Mouse (Mus musculus) kidney, embryonic 14.5 days (tissue): ENCODE results near the gene Ccr6. TPM values are rescaled to one million over a fixed set of nuclear protein-coding genes. Genes with fewer than 3 reads are reported as not detected.
"Not testable (repeated sequence)": the region's sequence is repeated elsewhere in the genome, so short reads cannot be mapped to it uniquely, and the experiment has no call there.

ENCODE experiments used
- ATAC-seq: fragments of 200-750 bp; cut with Nextera tagmentation; 2 replicates; pipeline ENCODE4 v1.8.0; 2017; ENCODE audit warnings: moderate number of reproducible peaks, mild to moderate bottlenecking, moderate TSS enrichment, moderate library complexity; ENCODE audit not compliant: low FRiP score, low TSS enrichment
- H3K27ac ChIP-seq: fragments of 300-500 bp; sonication (generic); 2 replicates; pipeline ENCODE4 v1.5.1; 2014; ENCODE audit warnings: low read depth, mild to moderate bottlenecking, low read length, moderate library complexity, mixed read lengths
- H3K27me3 ChIP-seq: fragments of 300-500 bp; sonication (generic); 2 replicates; pipeline ENCODE4 v1.6.1; 2014; ENCODE audit warnings: mild to moderate bottlenecking, low read length; ENCODE audit not compliant: control insufficient read depth, insufficient read depth
- H3K36me3 ChIP-seq: fragments of 300-500 bp; sonication (generic); 2 replicates; pipeline ENCODE4 v1.6.1; 2014; ENCODE audit warnings: low read length, mixed read lengths; ENCODE audit not compliant: control insufficient read depth, insufficient read depth
- H3K4me1 ChIP-seq: fragments of 300-500 bp; sonication (generic); 2 replicates; pipeline ENCODE4 v1.6.1; 2014; ENCODE audit warnings: low read length, mixed read lengths; ENCODE audit not compliant: control insufficient read depth, insufficient read depth
- H3K4me2 ChIP-seq: fragments of 300-500 bp; sonication (generic); replicated peaks from 2 replicates; pipeline ENCODE4 v1.6.1; 2014; ENCODE audit warnings: low read depth, mild to moderate bottlenecking, low read length
- H3K4me3 ChIP-seq: fragments of 300-500 bp; sonication (generic); 2 replicates; pipeline ENCODE4 v1.5.1; 2014; ENCODE audit warnings: mild to moderate bottlenecking, low read length
- H3K9ac ChIP-seq: fragments of 300-500 bp; sonication (generic); 2 replicates; pipeline ENCODE4 v1.6.1; 2014; ENCODE audit warnings: low read depth, mild to moderate bottlenecking, low read length, moderate library complexity
- H3K9me3 ChIP-seq: fragments of 300-500 bp; sonication (generic); 2 replicates; pipeline ENCODE4 v1.6.1; 2016; ENCODE audit warnings: low read length; ENCODE audit not compliant: control insufficient read depth
- WGBS: fragments of 180-500 bp; shearing (Covaris S2); extraction: QIAGEN DNeasy Blood & Tissue Kit; methylation state at CpG from one replicate; pipeline ENCODE4 v1.1.7; 2014; 5-methylcytosine and 5-hydroxymethylcytosine counted together
- polyA plus RNA-seq: library from polyadenylated mRNA; unstranded; fragments of >200 nt; fragmentation: Nextera tagmentation; extraction: Ambion mirVana; gene quantifications from 2 replicates; pipeline ENCODE4 v1.2.1, GENCODE M21; 2014

Ccr6 gene
- polyA plus RNA-seq, 1 experiment from 2014 or later: not detected

DNA sequence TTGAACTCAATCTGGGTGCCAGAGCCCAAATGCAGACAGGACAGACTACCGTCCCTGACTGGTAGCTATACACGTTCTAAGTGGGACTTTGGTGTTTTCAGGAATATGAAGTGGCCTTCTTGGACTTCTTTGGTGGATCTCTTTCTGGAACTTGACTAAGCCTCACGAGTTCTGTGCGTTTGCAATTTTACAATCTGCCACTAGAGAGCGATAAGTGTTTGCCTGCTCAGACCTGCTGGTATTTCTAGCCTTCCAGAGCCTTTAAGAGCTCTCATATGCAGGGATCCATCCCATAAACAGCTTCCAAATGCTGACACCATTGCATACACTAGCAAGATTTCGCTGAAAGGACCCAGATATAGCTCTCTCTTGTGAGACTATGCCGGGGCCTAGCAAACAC is 28.8 kb downstream of the Ccr6 start:
- H3K4me3 ChIP-seq, ATAC-seq, H3K27ac ChIP-seq, H3K9ac ChIP-seq, H3K27me3 ChIP-seq, H3K36me3 ChIP-seq, H3K4me1 ChIP-seq, H3K4me2 ChIP-seq, H3K9me3 ChIP-seq: not testable (repeated sequence)
- WGBS: 13% methylated on average over 6 of the region's 7 CpGs

DNA sequence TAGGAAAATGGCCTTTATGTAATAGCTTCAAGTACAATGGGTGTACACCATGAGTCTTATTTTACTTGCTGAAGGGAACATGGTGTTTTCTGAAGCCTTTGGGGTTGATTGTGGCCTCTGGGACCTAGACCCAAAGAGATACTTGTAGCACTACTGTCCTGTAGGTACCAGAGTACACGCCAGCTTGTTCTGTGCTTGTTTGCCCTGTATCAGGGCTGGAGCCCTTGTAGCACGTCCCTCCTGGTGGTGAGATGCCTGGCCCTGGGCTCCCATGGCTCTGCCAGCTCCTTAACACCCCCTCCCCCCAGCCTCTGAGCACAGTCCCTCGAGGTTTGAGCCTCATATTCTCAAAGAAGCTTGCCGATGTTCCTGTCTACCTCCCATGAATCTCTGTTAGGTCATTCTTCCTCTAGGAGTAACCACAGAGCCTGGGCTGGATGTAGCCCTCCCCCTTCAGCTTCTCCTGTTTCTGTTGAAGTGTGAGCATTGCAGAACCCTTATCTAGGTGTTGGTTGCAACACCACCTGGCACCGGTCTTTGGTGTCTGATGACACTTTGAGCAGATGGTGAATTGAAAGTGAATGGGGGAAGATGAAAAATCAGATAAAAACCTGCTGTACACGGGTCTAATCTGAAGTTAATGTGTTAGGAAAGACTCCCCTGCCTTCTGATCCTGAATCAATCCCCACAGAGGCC is 36.4 kb downstream of the Ccr6 start:
- no peak for ATAC-seq
- Histone ChIP-seq H3K27me3 (no peaks in the 10 kb centered on the region), H3K4me1 (no peaks in the 10 kb centered on the region), H3K4me3 (no peak overlapping the region), H3K9me3 (no peaks in the 10 kb centered on the region), H3K36me3 (no peaks in the 10 kb centered on the region), H3K27ac (no peak overlapping the region), H3K4me2 (no peak overlapping the region), H3K9ac (no peak overlapping the region)
- WGBS: 45% methylated on average over 6 of the region's 6 CpGs

DNA sequence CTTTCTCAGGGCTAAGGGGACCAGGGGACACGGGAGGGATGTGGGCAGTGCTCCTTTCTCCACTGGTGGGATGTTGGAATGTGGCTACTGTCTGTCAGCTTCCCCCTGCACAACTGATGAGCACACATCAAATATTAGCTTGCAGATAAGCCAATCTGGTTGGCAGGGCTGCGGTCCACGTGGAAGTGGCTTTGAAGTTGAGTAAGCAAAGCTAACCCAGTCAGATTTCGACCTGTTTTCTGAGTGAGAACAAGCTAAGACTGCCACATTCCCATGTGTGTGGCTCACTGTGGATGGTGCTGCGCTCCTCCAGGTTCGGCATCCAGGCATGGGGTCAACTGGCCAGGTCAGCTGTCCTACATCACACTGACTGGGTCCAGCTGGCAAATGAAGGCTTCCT is 37.1 kb downstream of the Ccr6 start:
- no peaks in the 10 kb centered on the region for H3K36me3 ChIP-seq
- no peak overlapping the region for H3K9ac ChIP-seq
- no peaks in the 10 kb centered on the region for H3K4me1 ChIP-seq
- no peak overlapping the region for H3K4me2 ChIP-seq
- no peak overlapping the region for H3K27ac ChIP-seq
- H3K27me3 ChIP-seq: no peaks in the 10 kb centered on the region
- ATAC-seq: no peak
- 51% methylated on average over 6 of the region's 6 CpGs for WGBS
- no peak overlapping the region for H3K4me3 ChIP-seq
- H3K9me3 ChIP-seq: no peaks in the 10 kb centered on the region

DNA sequence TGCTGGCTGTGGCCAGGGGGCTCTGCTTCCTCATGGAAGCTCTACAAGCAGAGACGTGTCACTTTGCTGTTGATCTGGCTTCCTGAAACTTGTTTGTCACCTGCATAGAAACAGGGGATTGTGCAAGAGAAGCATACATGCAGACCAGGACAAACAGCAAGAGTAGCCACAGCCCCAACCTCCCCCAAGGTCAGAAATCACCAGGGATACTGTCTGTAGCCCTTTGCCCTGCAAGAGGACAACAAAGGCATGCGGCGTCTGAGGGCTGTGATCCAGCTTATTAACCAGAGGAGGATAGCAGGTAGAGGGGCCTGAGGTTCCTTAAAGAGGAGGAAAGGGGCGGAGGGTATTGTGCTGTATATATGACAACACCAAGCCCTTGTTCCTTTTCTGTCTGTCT is 40.2 kb downstream of the Ccr6 start:
- Histone ChIP-seq H3K9ac (no peak overlapping the region), H3K4me2 (no peak overlapping the region), H3K9me3 (no peaks in the 10 kb centered on the region), H3K27me3 (no peaks in the 10 kb centered on the region), H3K4me1 (no peaks in the 10 kb centered on the region), H3K27ac (no peak overlapping the region), H3K4me3 (no peak overlapping the region), H3K36me3 (no peaks in the 10 kb centered on the region)
- WGBS: 68% methylated on average over 4 of the region's 4 CpGs
- ATAC-seq: no peak

DNA sequence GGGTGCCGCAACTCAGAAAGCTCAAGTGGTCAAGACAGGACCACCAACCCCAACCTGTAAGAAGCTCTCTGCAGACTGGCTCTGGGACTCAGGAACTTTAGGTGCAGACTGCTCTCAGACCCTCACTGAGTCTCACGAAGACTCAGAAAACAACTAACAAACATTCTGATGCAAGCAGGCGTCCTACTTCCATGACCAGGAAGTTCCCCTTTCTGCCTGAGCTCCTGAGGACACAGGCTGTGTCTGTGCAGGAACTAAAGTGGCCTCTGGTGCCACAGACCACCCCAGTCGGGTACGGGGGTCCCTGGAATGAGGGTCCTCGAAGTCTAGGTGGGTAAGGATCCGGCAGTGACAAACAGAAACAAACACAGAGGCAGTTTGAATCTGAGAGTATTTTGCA is 40.8 kb downstream of the Ccr6 start:
- Histone ChIP-seq H3K9ac (no peak overlapping the region), H3K27ac (no peak overlapping the region), H3K9me3 (no peaks in the 10 kb centered on the region), H3K27me3 (no peaks in the 10 kb centered on the region), H3K4me3 (no peak overlapping the region), H3K4me1 (no peaks in the 10 kb centered on the region), H3K36me3 (no peaks in the 10 kb centered on the region), H3K4me2 (no peak overlapping the region)
- WGBS: 77% methylated on average over 7 of the region's 7 CpGs
- ATAC-seq: no peak

DNA sequence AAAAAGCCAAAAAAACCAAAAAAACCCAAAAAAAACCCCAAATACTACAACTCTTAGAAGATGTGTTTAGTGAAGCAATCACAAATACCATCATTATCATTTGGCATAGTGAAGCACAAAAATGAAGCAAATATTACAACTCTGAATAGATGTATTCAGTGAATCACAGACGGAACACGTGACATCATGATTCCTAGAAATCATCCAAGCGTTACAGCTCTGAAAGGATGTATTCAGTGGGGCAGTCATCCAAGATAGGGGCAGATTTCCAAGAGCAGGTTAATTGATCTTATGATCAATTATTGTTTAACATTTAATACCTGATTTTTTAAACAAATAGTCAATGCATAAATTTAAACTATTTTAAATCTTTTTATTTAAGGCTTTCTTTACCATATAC is 41.4 kb downstream of the Ccr6 start:
- Histone ChIP-seq H3K9ac (no peak overlapping the region), H3K4me2 (no peak overlapping the region), H3K27me3 (no peaks in the 10 kb centered on the region), H3K27ac (no peak overlapping the region), H3K9me3 (no peaks in the 10 kb centered on the region), H3K36me3 (no peaks in the 10 kb centered on the region), H3K4me1 (no peaks in the 10 kb centered on the region), H3K4me3 (no peak overlapping the region)
- no peak for ATAC-seq
- WGBS: 83% methylated on average over 3 of the region's 3 CpGs

DNA sequence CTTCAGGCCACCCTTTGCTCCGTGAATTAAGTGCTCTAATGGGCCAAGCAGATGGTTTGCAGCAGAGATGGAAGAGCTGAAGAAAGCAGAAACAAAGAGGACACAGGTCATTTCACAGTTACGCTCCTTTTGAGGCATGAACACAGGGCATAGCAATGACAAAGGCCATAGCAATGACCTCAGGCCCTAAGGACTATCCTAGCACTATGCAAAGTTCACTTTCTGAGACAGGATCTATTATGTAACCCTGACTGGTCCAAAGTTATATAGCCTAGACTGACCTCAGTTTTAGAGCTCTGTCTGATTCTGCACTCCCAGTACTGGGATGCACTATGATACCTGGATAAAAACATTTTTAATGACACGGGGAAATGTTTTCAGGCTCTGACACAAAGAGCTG is 42.5 kb downstream of the Ccr6 start:
- Histone ChIP-seq H3K27me3 (no peaks in the 10 kb centered on the region), H3K27ac (no peak overlapping the region), H3K4me3 (no peak overlapping the region), H3K4me1 (peaks cover 3% of the 10 kb centered on the region; the same call in 1 of the 2 replicates), H3K9me3 (no peaks in the 10 kb centered on the region), H3K36me3 (no peaks in the 10 kb centered on the region), H3K4me2 (no peak overlapping the region), H3K9ac (no peak overlapping the region)
- 64% methylated on average over 3 of the region's 3 CpGs for WGBS
- no peak for ATAC-seq

DNA sequence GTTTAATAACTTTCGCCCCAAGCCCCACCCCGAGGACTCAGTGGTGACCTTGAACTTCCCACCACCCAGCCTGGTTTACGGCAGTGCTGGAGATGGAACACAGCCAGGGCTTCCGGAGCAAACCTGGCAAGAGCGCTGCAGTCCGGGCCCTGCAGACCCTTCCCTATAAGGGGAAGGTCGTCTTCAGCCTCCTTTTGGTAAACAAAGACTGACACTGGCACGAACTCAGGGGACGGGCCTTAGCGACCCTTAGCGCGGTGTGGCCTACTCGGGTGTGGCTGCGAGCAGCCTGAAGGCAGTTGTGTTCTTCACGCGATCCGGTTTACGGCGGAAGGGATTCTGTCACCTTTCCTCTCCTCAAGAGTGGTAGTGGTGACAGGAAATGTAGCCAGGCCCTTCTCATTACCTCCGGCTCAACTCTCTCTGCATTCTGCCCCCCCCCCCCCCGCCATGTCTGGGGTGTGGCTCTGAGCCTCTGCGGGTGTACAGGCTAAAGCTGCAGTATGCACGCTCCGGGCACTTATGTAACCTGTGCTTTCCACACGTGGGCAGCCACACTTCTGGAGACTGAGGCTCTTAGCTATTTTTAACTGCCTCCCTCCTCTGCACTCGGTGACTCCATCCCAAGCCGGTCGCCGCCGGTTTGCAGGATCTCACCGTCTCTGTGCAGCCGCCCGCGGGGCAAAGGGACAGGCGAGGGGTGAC is 47.1 kb downstream of the Ccr6 start, which contains the start of gene Mpc1:
Gene Mpc1, plus strand, starts transcription at position 84 of the 705 bp plus-strand sequence.
- peak within 1 kb of the TSS; percentile 78 for H3K9ac ChIP-seq
- under 1% methylated on average over 30 of the region's 35 CpGs for WGBS
- peak; percentile 70 for ATAC-seq
- H3K4me1 ChIP-seq: peaks cover 8% of the 10 kb centered on the region; the same call in 1 of the 2 replicates
- peak within 1 kb of the TSS; percentile 90 for H3K27ac ChIP-seq
- H3K27me3 ChIP-seq: no peaks in the 10 kb centered on the region
- peak within 1 kb of the TSS; percentile 90 for H3K4me3 ChIP-seq
- H3K9me3 ChIP-seq: no peaks in the 10 kb centered on the region
- peak within 1 kb of the TSS; percentile 98 for H3K4me2 ChIP-seq
- H3K36me3 ChIP-seq: no peaks in the 10 kb centered on the region

DNA sequence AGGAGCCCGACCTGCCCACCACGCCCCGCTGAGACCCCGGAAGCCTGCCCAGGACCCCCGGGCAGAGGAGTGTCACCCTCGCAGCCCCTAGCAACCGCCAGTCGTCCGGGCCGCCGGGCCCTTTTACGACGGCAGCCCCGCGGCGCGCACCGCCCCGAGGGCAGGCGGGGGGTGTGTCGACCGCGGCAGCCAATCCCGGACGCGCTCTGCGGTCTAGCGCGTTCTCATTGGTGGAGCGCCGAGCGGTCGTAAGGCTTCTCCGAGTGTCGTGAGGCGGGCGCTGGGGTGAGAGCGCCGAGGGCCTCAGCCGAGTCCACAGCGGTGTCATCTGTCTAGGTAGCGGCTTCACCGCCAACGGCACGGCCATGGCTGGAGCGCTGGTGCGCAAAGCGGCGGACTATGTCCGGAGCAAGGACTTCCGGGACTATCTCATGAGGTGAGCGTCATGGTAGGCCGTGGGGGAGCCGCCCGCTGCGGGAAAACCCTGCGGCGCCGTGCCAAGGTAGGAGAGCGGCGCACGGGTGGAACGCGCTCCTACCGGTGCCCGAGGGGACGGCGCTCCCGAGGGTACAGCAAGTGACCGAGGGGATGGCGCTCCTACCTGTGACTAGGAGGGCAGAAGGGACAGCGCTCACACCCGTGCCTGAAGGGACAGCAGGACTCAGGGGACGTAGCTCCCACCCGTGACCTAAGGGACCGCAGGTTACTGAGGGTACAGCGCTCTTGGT is 47.8 kb downstream of the Ccr6 start:
- peaks cover 8% of the 10 kb centered on the region; the same call in 1 of the 2 replicates for H3K4me1 ChIP-seq
- peak overlapping the region; percentile 90 for H3K4me3 ChIP-seq
- H3K9me3 ChIP-seq: no peaks in the 10 kb centered on the region
- peak overlapping the region; percentile 90 for H3K27ac ChIP-seq
- H3K36me3 ChIP-seq: no peaks in the 10 kb centered on the region
- peak; percentile 98 for ATAC-seq
- H3K9ac ChIP-seq: peak overlapping the region; percentile 78
- WGBS: under 1% methylated on average over 76 of the region's 77 CpGs
- H3K27me3 ChIP-seq: no peaks in the 10 kb centered on the region
- peak overlapping the region; percentile 98 for H3K4me2 ChIP-seq
